Mouse (Mus musculus) heart, postnatal 0 days (tissue): ENCODE measurements at regions not wholly inside any gene's neighbourhood (a gene's known extent, or its start where the extent isn't known, plus 50 kb on each side); places are given as distances from the start of the nearest gene placed in this dataset.

ENCODE experiments used
- CTCF ChIP-seq: IDR thresholded peaks from 2 replicates; pipeline ENCODE4 v1.5.1; 2016; ENCODE audit warnings: antibody characterized with exemption, control low read depth, low read depth
- EP300 ChIP-seq: IDR thresholded peaks from 2 replicates; pipeline ENCODE4 v1.6.1; 2016; ENCODE audit warnings: antibody characterized with exemption, low read depth

DNA sequence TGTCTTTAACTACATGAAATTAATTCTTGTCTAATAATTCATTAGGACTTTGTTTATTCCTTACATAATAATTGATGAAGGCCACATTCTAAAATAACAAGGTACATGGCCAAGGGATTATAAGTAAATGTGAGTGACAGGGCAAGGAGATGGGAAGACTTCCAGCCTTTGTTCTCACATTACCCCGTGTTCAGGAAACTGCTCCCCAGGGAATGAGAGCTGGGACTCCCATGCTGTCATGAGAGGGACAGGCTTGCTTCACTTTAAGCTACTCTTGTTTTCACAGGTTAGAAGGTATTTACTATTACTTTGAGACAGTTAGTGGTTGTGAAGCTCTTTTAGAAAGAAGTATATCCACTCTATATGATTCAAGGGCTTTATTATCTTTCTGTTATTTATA lies 55.8 kb upstream of the Ptger4 start:
- no peak for TF ChIP-seq CTCF
- TF ChIP-seq EP300, result no peak
